Comparison of ENCODE assay signal across 9 mouse cellular contexts in the genomic region with DNA sequence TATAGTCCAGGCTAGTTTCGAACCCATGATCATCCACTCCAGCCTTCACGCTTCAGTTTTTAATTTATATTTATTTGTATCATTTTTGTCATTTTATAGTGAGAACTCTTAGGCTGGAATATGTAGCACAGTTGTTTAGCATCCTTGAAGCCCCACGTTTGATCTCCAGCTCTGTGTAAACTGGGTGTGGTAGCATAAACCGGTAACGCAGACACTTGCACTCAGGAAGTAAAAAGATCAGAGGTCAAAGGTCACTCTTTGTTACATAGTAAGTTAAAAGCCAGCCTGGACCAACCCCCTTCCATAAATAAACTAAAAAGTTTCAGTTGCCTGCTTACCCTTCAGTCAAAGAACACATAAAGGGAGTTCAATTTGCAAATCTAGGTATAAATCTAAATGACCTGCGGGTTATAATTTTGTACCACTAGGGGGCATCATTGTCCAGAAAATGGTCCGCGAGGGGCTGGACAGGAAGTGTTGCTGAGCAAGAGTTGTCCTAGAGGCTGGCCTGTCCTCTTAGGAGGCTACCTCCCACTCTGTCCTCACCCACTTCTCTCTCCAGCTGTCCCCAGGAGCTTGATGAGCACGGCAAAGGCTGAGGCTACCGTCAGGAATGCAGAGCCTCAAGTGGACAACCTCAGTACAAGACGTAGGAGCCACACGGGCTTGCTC. TPM values are rescaled to one million over a fixed set of nuclear protein-coding genes. Genes with fewer than 3 reads are reported as not detected.
DNase-seq lines count a peak whose midpoint lies in the region; ATAC-seq lines count a peak whose summit lies in the region.
"Had no signal": no experiment of that assay in that cellular context is flagged by ENCODE, and none has a peak within 500 bp of the region (broad histone marks: within the 10 kb centered on the region; RNA-seq: fewer than 3 reads in every experiment).

No protein-coding gene starts in this region.

- no peaks in the 10 kb centered on the region for H3K27me3 ChIP-seq in midbrain, embryonic 10.5 days (ENCODE audit: low read depth, poor library complexity, severe bottlenecking)
- H3K27me3 ChIP-seq in stomach, embryonic 16.5 days (ENCODE audit: control insufficient read depth, insufficient read depth, low read length): no peaks in the 10 kb centered on the region
- H3K27me3 ChIP-seq: embryonic facial prominence, embryonic 15.5 days had no signal

- WGBS in midbrain, embryonic 10.5 days: 58% methylated on average over 12 of the region's 12 CpGs
- 38% methylated on average over 12 of the region's 12 CpGs for WGBS in stomach, embryonic 16.5 days

- intact Hi-C loops in gastrocnemius, postnatal 36 days (cut with DNase I): loop anchor here (2.0 to 10.0 kb wide), 4 partner anchors 116 to 589 kb away; a partner anchor contains a TSS
- intact Hi-C loops in left cerebral cortex, postnatal 4 days (cut with DNase I): no loop called here

- 0 out of 2 replicates have a peak overlapping the region, but pooled peaks have one; percentile 49 for H3K9ac ChIP-seq in stomach, embryonic 16.5 days (ENCODE audit: low read length)
- H3K9ac ChIP-seq: embryonic facial prominence, embryonic 15.5 days had no signal

- H3K4me1 ChIP-seq in midbrain, embryonic 10.5 days: peaks cover 4% of the 10 kb centered on the region; the same call in 1 of the 2 replicates
- H3K4me1 ChIP-seq in stomach, embryonic 16.5 days (ENCODE audit: control insufficient read depth, insufficient read depth, low read length): peaks cover 4% of the 10 kb centered on the region; the same call in 1 of the 2 replicates

- peak; percentile 43 to 44 for DNase-seq in urinary bladder, adult 18-20 months (ENCODE audit: low spot score in 2 of 2)
- no peak for DNase-seq in urinary bladder, postnatal 10 days (ENCODE audit: low spot score)
- peak; percentile 70 for DNase-seq in embryo, embryonic 10 days (ENCODE audit: low spot score)
- peak; percentile 37 to 46 for DNase-seq in gastrocnemius, postnatal 36 days
- peak; percentile 85 for DNase-seq in induced T-regulatory cell, adult 2 months (ENCODE audit: low read depth)
- DNase-seq in left cerebral cortex, postnatal 4 days: peak; percentile 38
- peak; percentile 58 for DNase-seq in midbrain, embryonic 10.5 days (ENCODE audit: low spot score)

- H3K4me2 ChIP-seq in stomach, embryonic 16.5 days (ENCODE audit: low read depth, low read length): peak overlapping the region; percentile 23; the same call in 1 of the 2 replicates
- H3K4me2 ChIP-seq: embryonic facial prominence, embryonic 15.5 days had no signal

- H3K36me3 ChIP-seq in midbrain, embryonic 10.5 days: peaks cover 34% of the 10 kb centered on the region
- 0 out of 2 replicates have a peak, but pooled peaks cover 3% of the 10 kb centered on the region for H3K36me3 ChIP-seq in stomach, embryonic 16.5 days (ENCODE audit: control insufficient read depth, insufficient read depth, low read length)

- no peaks in the 10 kb centered on the region for H3K9me3 ChIP-seq in midbrain, embryonic 10.5 days (replicated peaks)
- no peaks in the 10 kb centered on the region for H3K9me3 ChIP-seq in stomach, embryonic 16.5 days (replicated peaks; ENCODE audit: control insufficient read depth, low read length)
- H3K9me3 ChIP-seq: embryonic facial prominence, embryonic 15.5 days had no signal

- ATAC-seq in stomach, embryonic 16.5 days (ENCODE audit: insufficient read depth, low FRiP score): peak; percentile 59; the same call in 1 of the 2 replicates

- H3K27ac ChIP-seq in midbrain, embryonic 10.5 days (replicated peaks): 0 out of 2 replicates have a peak overlapping the region, but pooled peaks have one; percentile 14
- no peak overlapping the region for H3K27ac ChIP-seq in stomach, embryonic 16.5 days (ENCODE audit: low read length)
- H3K27ac ChIP-seq: embryonic facial prominence, embryonic 15.5 days had no signal

- no peak overlapping the region for H3K4me3 ChIP-seq in midbrain, embryonic 10.5 days
- H3K4me3 ChIP-seq in stomach, embryonic 16.5 days (replicated peaks; ENCODE audit: low read length): no peak overlapping the region
- H3K4me3 ChIP-seq: embryonic facial prominence, embryonic 15.5 days had no signal

RNA-seq across cellular contexts. Expression of a gene that starts 19.1 kb away (rescaled TPM):
- total RNA-seq in gastrocnemius, postnatal 36 days (2021): 10 to 100 TPM; 21.8 to 22.1 TPM
- 10 to 100 TPM; 29.7 to 30.3 TPM for total RNA-seq in left cerebral cortex, postnatal 4 days (2021)
- 33.3 and 35.4 TPM in 2 replicates for polyA plus RNA-seq in midbrain, embryonic 10.5 days (2016; fragmentation: Nextera tagmentation; extraction: Ambion mirVana)
- 43.5 and 46.0 TPM in 2 replicates for polyA plus RNA-seq in stomach, embryonic 16.5 days (2015; fragmentation: Nextera tagmentation; extraction: Ambion mirVana)

RNA-seq across cellular contexts. Expression of a gene that starts 37.6 kb away (rescaled TPM):
- 10 to 100 TPM; 70.2 to 71.6 TPM for total RNA-seq in gastrocnemius, postnatal 36 days (2021)
- 10 to 100 TPM; 16.3 to 20.3 TPM for total RNA-seq in left cerebral cortex, postnatal 4 days (2021)
- polyA plus RNA-seq in midbrain, embryonic 10.5 days (2016; fragmentation: Nextera tagmentation; extraction: Ambion mirVana): 8.2 and 8.4 TPM in 2 replicates
- polyA plus RNA-seq in stomach, embryonic 16.5 days (2015; fragmentation: Nextera tagmentation; extraction: Ambion mirVana): 29.6 and 32.7 TPM in 2 replicates

RNA-seq across cellular contexts. Expression of a gene that starts 37.7 kb away (rescaled TPM):
- total RNA-seq in gastrocnemius, postnatal 36 days (2021): 1 to 10 TPM; 6.1 to 9.5 TPM
- total RNA-seq in left cerebral cortex, postnatal 4 days (2021): 10 to 100 TPM; 11.9 to 12.1 TPM
- polyA plus RNA-seq in midbrain, embryonic 10.5 days (2016; fragmentation: Nextera tagmentation; extraction: Ambion mirVana): 14.2 and 15.5 TPM in 2 replicates
- polyA plus RNA-seq in stomach, embryonic 16.5 days (2015; fragmentation: Nextera tagmentation; extraction: Ambion mirVana): 18.1 and 19.6 TPM in 2 replicates
